Mouse (Mus musculus) CH12.LX (cell line): Measurements from ENCODE around the gene 4933417A18Rik. TPM values are rescaled to one million over a fixed set of nuclear protein-coding genes. Genes with fewer than 3 reads are reported as not detected.
"Not testable (repeated sequence)": the region's sequence is repeated elsewhere in the genome, so short reads cannot be mapped to it uniquely, and the experiment has no call there.

Source experiments
- DNase-seq: peaks from one replicate; pipeline ENCODE4 v3.0.0-alpha.2; 2013; ENCODE audit errors: extremely low read depth
- H3K27ac ChIP-seq: 2 replicates; pipeline ENCODE4 v1.5.1; 2012; ENCODE audit warnings: low read depth, mild to moderate bottlenecking, control low read depth, moderate library complexity; ENCODE audit not compliant: insufficient read depth
- H3K27me3 ChIP-seq: replicated peaks from 2 replicates; pipeline ENCODE3; 2012; ENCODE audit warnings: inconsistent platforms
- H3K36me3 ChIP-seq, 2 experiments: replicated peaks in 1 of 2; 2 replicates each; pipeline versions ENCODE3 to v1.6.1; 2012; ENCODE audit warnings: inconsistent platforms in 1 of 2, low read length in 1 of 2, mild to moderate bottlenecking in 1 of 2, mixed read lengths in 1 of 2, moderate library complexity in 1 of 2; ENCODE audit not compliant: control insufficient read depth in 1 of 2, insufficient read depth in 1 of 2
- H3K4me1 ChIP-seq, 2 experiments: 2 replicates each; pipeline ENCODE4 v1.6.1; 2012; ENCODE audit warnings: inconsistent platforms in 1 of 2, moderate library complexity in 1 of 2; ENCODE audit not compliant: insufficient read depth in 2 of 2, control insufficient read depth in 1 of 2
- H3K4me2 ChIP-seq: 2 replicates; pipeline ENCODE4 v1.6.1; 2012; ENCODE audit warnings: low read depth, mild to moderate bottlenecking, control low read depth; ENCODE audit not compliant: poor library complexity, insufficient read depth, severe bottlenecking
- H3K4me3 ChIP-seq, 3 experiments: fragments of 150-350 bp in 1 of 3; sonication (generic) in 1 of 3; replicated peaks in 1 of 3; 2 replicates each; pipeline versions ENCODE3 to v1.5.1; 2011 to 2012; ENCODE audit warnings: low read depth in 2 of 3, low read length in 2 of 3, mild to moderate bottlenecking in 2 of 3, moderate library complexity in 2 of 3, control low read depth in 1 of 3, improper control_type of control experiment in 1 of 3, inconsistent platforms in 1 of 3, mixed read lengths in 1 of 3; ENCODE audit not compliant: poor library complexity in 1 of 3
- H3K79me2 ChIP-seq: replicated peaks from 2 replicates; pipeline ENCODE4 v1.6.1; 2012; ENCODE audit warnings: mild to moderate bottlenecking, moderate library complexity; ENCODE audit not compliant: control insufficient read depth, poor library complexity, insufficient read depth, severe bottlenecking; ENCODE audit errors: extremely low read depth
- H3K9ac ChIP-seq: 2 replicates; pipeline ENCODE4 v1.6.1; 2012; ENCODE audit warnings: low read depth, mild to moderate bottlenecking, control low read depth, moderate library complexity; ENCODE audit not compliant: insufficient read depth
- H3K9me3 ChIP-seq: replicated peaks from 2 replicates; pipeline ENCODE3; 2012; ENCODE audit warnings: low read length, inconsistent platforms, mixed read lengths
- CHD1 ChIP-seq: IDR thresholded peaks from 2 replicates; pipeline ENCODE4 v1.6.1; 2012; ENCODE audit warnings: low read depth, low read length, improper control_type of control experiment, inconsistent platforms
- CTCF ChIP-seq, 2 experiments: IDR thresholded peaks in 1 of 2; conservative IDR thresholded peaks in 1 of 2; 2 replicates each; pipeline ENCODE4 v1.5.1; 2011 to 2012; ENCODE audit warnings: low read depth in 2 of 2, low read length in 2 of 2, improper control_type of control experiment in 1 of 2, inconsistent platforms in 1 of 2, mild to moderate bottlenecking in 1 of 2, moderate library complexity in 1 of 2
- JUND ChIP-seq: conservative IDR thresholded peaks from 2 replicates; pipeline ENCODE4 v1.6.1; 2011; ENCODE audit warnings: low read depth, low read length, improper control_type of control experiment
- MAX ChIP-seq: IDR thresholded peaks from 2 replicates; pipeline ENCODE4 v1.6.1; 2011; ENCODE audit warnings: low read length, improper control_type of control experiment
- MAZ ChIP-seq: IDR thresholded peaks from 2 replicates; pipeline ENCODE4 v1.6.1; 2012; ENCODE audit warnings: low read depth, mild to moderate bottlenecking, inconsistent platforms, low read length, improper control_type of control experiment, moderate library complexity
- NRF1 ChIP-seq: IDR thresholded peaks from 2 replicates; pipeline ENCODE4 v1.6.1; 2014; ENCODE audit warnings: low read depth, mild to moderate bottlenecking, inconsistent platforms, low read length, improper control_type of control experiment, moderate library complexity
- TBP ChIP-seq: conservative IDR thresholded peaks from 2 replicates; pipeline ENCODE4 v1.6.1; 2011; ENCODE audit warnings: low read depth, low read length, improper control_type of control experiment
- dilution Hi-C: fragments of 300-500 bp; cut with MboI; formaldehyde crosslinking; loops from 2 replicates; pipeline ENCODE4 v1.14.3; 2020; ENCODE audit warnings: low sequenced_read_pairs; ENCODE audit not compliant: extremely low pct_unique_long_range_greater_than_20kb, extremely low pct_ligation_motif_present
- in situ Hi-C: fragments of 300-500 bp; cut with MboI; formaldehyde crosslinking; loops from 3 replicates; pipeline ENCODE4 v1.14.3; 2019; ENCODE audit warnings: low sequenced_read_pairs, low pct_ligation_motif_present, low pct_unique_long_range_greater_than_20kb, mixed read lengths
- polyA plus RNA-seq: library from polyadenylated mRNA; unstranded; fragments of >175 nt; gene quantifications from 2 replicates; pipeline ENCODE4 v1.2.1, GENCODE M21; 2012; ENCODE audit warnings: low read depth; ENCODE audit not compliant: insufficient read length
- total RNA-seq, 2 experiments: library from RNA; depleted of rRNA; stranded (reverse); fragments of 300-350 nt in 1 of 2; fragments of >200 nt in 1 of 2; gene quantifications; 2 replicates each; pipeline ENCODE4 v1.2.3; 2012 to 2014

The 4933417A18Rik gene
- total and polyA plus RNA-seq, 3 experiments, result not detected

- H3K27ac ChIP-seq, H3K79me2 ChIP-seq, H3K27me3 ChIP-seq, DNase-seq, dilution Hi-C loops, H3K4me2 ChIP-seq, H3K9ac ChIP-seq, H3K4me3 ChIP-seq, H3K4me1 ChIP-seq, H3K9me3 ChIP-seq, in situ Hi-C loops: not testable (repeated sequence)
- peaks cover 54 to 75% of the 10 kb centered on the region in 2 experiments for H3K36me3 ChIP-seq
Measured at GRCm38 (mm10) chr13:34983479-34983878, 59.3 kb downstream of the 4933417A18Rik start.

GRCm38 (mm10) chr13:34991581-34992273, 67.5 kb downstream of the 4933417A18Rik start:
- Histone ChIP-seq H3K36me3 (peaks cover 27 to 36% of the 10 kb centered on the region in 2 experiments), H3K9ac (no peak overlapping the region), H3K4me2 (no peak overlapping the region), H3K9me3 (no peaks in the 10 kb centered on the region), H3K27me3 (no peaks in the 10 kb centered on the region), H3K4me1 (peaks cover 7 to 34% of the 10 kb centered on the region in 2 experiments; a peak in 3 of 4 replicates), H3K4me3 (no peak overlapping the region), H3K27ac (no peak overlapping the region), H3K79me2 (0 out of 2 replicates have a peak, but pooled peaks cover 5% of the 10 kb centered on the region)
- TF ChIP-seq MAX, result no peak
- dilution Hi-C loops, result no loop called here
- in situ Hi-C loops, result no loop called here
- no peak for DNase-seq

- no peak overlapping the region for H3K27ac ChIP-seq
- in situ Hi-C loops (no loop called here), dilution Hi-C loops (no loop called here)
- H3K27me3 ChIP-seq, result no peaks in the 10 kb centered on the region
- peaks cover 7 to 34% of the 10 kb centered on the region in 2 experiments; a peak in 3 of 4 replicates for H3K4me1 ChIP-seq
- no peak for DNase-seq
- H3K79me2 ChIP-seq, result 0 out of 2 replicates have a peak, but pooled peaks cover 5% of the 10 kb centered on the region
- peak overlapping the region; percentile 92 for H3K9ac ChIP-seq
- peak overlapping the region; percentile 73 to 78 (median 78) for H3K4me3 ChIP-seq
- no peak for TF ChIP-seq TBP
- TF ChIP-seq MAZ, result no peak
- no peak for TF ChIP-seq JUND
- no peak for TF ChIP-seq CHD1
- no peak for TF ChIP-seq NRF1
- no peak for TF ChIP-seq CTCF (conservative IDR thresholded peaks at IDR 0.05 in 1 of 2, IDR thresholded peaks at IDR 0.05 in 1 of 2; ENCODE audit: low read depth in 2 of 2, low read length in 2 of 2)
- H3K4me2 ChIP-seq, result peak overlapping the region; percentile 96
- H3K9me3 ChIP-seq, result no peaks in the 10 kb centered on the region
- H3K36me3 ChIP-seq, result peaks cover 15 to 23% of the 10 kb centered on the region in 2 experiments
Measured at GRCm38 (mm10) chr13:34993085-34993484, 68.9 kb downstream of the 4933417A18Rik start.
